Mouse (Mus musculus): ENCODE measurements around the gene Zfp366.

The Zfp366 gene

GRCm38 (mm10) chr13:99227456-99228250, 43.0 kb downstream of the Zfp366 start:
- no peak for DNase-seq (ENCODE audit: low spot score)

- no peak for DNase-seq (ENCODE audit: low spot score)
Measured at GRCm38 (mm10) chr13:99228821-99229570, 44.4 kb downstream of the Zfp366 start.

DNA sequence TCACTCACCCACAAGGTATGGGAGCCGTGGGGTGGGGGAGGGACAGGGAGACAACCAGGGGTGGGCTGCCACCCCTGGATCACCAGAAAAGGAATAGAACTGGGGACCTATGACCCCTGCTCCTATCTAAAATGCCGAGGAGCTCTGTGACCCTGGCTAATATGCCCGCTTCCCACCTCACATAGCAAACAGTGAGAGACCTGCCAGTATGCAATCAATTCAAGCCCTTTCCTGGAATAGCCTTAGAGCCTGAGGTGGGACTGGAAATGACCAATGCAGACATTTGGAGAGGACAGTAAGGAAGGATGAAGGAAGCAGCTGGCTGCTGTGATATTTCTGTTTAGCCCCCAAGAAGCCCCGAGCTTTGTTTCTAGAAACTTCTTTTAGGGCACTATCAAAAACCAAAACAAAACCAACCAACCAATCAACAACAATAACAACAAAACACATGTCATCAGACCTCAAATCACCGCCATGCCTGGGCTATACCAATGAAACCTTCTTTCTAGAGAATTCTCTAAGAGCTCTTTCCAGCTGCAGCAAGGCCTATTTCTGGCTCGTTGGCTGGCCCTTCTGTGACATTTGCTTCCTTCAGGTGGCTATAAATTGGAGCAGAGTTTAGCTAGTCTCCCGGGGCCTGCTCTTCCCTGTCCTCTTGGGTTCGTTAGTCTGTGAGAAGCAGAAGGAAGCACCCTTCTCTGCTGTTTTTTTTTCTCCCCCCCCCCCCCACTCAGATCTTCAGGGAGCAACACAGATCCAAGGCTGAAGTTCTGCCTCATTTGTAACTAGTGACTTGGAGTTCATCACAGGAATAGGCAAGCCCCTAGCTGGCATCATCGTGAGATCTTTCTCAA, 45.2 kb downstream of the Zfp366 start:
- no peak for DNase-seq (ENCODE audit: low spot score)

GRCm38 (mm10) chr13:99230495-99230868, 45.9 kb downstream of the Zfp366 start:
- no peak for DNase-seq (ENCODE audit: low spot score)

DNA sequence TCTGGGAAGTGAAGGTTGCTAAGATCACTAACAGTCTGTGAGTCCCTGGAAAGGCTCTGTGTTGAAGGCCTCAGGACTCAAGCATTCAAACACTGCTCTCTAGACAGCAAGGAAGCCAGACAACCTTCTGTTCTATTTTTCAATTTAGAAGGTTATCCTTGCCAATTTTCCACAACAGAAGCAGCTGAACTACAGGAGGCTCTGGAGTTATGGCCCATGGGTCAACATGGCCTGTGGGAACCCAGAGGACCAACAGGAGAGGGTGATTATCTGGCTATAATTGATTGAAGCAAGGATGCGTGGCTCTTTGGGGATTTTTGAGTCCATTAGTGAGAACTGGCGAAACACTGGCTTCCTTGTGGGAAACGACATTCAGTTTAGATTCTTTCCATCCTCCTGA, 48.7 kb downstream of the Zfp366 start:
- no peak for DNase-seq (ENCODE audit: low spot score)

GRCm38 (mm10) chr13:99233956-99234355, 49.3 kb downstream of the Zfp366 start:
- DNase-seq (ENCODE audit: low spot score), result no peak

DNA sequence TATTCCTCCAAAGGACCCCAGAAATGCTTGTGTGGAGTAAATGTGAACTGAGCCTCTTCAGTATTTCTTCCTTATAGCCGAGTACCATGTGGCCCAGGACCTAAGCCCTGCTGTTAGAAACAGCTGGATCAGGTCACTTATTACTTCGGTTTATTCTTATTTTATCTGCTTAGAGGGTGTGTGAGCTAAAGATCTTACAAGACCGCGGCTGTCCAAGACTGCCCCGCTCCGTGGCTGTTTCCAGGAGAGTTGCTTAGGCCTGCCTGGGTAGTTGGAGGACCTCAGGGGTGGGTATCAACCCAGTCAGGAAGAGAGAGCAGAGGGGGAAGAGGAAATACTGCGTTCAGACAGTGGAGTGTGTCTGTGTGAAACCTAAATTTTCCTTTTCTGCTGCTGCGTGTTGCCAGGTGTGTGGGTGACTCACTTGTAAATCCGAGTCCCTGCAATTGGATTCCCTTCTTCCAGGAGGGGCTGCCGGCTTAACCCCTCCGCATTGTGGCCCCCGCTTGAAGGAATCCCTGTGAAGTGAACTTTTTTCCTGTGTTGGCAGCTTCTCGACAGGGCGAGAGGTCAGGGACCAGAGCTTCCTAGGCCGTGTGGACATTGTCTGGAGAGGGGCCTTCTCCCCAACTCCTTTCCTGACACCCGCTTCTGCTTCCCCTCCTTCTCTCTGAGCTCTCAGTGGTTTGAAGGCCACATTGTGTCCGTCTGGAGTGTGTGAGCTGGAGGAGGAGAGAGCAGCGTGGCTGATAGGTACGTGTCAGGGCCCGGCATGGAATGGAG, 51.0 kb downstream of the Zfp366 start:
- DNase-seq (ENCODE audit: low spot score), result no peak

DNA sequence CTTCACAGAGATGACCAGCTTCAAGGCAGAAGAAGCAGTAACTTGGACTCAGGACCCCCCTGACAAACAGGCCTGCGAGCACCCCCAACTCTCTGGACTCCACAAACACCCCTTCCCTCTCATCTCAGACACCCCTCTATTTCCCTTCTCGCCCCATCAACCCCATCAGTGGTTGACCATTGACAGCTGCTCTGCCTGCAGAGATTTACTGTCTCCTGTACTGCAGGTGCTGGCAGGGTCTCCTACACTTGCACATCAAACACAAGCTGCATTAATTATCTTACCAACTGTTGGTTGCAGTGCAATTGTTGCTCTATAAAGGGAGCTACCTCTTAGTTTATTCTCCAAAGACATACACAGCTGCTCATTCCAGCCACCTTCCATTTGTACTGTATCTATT, 51.6 kb downstream of the Zfp366 start:
- no peak for DNase-seq (ENCODE audit: low spot score)

GRCm38 (mm10) chr13:99237122-99237521, 52.5 kb downstream of the Zfp366 start:
- DNase-seq (ENCODE audit: low spot score), result no peak

DNA sequence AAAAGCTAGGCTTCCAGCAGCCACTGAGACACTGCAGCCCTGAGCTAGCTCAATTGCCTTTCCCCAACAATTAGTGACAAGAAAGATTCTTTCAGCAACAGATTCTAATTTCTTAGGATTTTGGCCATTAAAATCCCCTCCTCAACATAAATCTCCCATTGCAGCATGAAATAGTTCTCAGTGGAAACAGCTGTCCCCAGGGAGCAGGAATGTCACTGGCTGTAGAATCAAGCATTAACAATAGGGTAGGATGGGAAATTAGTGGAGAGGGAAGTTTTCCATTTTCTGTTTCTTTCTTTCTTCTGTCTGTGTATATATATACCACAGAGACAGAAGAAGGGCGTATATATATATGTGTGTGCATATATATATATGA, 53.2 kb downstream of the Zfp366 start:
- DNase-seq (ENCODE audit: low spot score), result no peak

DNA sequence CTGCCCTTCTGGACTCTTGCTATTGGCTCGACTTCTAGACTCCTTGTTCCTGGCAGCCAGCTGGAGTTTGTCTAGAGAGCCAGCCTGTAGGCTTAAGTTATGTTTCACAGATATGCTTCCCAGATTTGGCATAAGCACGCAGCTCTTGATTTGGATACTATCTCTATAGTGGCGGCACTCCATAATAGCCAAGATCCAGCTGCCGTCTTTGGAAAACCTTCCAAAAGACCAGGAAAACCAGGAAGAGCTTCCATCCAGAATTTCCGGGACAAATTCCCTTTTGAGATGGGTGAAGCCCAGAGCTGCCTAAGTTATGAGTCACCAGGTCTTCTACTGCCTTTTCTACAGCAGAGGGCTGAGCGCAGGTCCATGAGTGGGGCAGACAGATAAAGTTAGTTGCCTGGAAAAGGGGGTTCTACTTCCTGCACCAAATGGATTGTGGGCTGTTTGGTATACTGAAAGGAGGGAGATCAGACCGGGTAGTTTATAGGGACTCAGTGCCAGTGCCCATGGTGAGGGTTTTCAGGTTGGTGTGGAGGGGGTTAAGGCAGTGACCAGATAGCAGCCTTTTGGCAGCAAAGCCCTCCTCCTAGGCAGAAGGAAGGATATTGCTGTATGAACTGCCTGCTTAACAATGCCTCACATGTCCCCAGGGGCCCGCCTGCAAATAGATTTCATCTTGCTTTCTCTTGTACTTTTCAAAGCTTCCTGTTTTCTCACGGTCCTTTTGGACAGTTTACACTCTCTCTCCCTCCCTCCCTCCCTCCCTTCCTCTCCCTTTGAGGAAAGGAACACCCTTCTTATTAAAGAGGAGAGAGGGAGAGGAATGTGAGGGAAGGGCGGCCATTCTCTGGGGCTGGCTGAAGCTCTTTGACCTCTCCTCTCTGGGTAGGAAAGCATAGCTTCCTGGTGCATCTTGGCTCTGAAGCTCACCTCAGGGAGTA, 53.9 kb downstream of the Zfp366 start:
- peak; percentile 50 for DNase-seq (ENCODE audit: low spot score)

- DNase-seq (ENCODE audit: low spot score), result peak; percentile 58
Measured at GRCm38 (mm10) chr13:99239161-99239530, 54.5 kb downstream of the Zfp366 start.

- peak; percentile 55 for DNase-seq (ENCODE audit: low spot score)
Measured at GRCm38 (mm10) chr13:99239741-99240140, 55.1 kb downstream of the Zfp366 start.

DNA sequence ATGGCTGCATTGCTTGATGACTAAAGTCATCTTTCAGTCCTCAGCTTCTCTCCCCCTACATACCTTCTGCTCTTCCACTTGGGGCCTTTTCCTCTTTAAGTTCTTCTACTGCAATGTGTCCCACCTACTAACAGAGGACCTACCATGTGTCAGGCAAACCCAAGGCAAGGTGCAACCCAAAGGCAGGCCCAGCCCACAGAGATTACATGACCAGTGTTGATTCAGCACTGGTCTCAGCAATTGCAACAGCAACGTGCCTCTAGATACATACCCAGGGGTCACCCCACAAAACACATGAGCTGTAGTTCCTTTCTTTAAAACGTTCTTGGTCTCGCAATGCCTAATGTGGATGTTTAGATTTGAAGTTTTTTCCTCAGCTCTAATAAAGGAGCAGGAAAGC, 57.4 kb downstream of the Zfp366 start:
- DNase-seq (ENCODE audit: low spot score), result no peak

DNA sequence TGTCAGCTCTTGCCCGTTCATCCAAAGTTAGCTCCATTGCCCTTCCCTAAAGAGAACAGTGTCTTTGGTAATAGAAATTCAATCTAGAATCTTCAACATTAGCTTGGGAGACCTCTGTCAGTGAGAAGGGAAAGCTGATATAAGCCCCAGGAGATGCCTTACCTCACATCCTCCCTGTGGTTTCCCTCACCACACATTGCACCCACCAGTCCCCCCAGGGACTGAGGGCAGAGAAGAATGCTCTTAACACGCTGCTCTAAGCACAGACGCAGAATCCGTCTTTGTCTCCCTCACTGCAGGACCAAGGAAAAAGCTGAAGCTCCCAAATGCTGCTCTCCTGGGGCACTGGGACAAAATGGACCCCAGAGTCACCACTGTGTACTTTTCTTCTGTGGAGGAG, 58.3 kb downstream of the Zfp366 start:
- DNase-seq (ENCODE audit: low spot score), result no peak

DNA sequence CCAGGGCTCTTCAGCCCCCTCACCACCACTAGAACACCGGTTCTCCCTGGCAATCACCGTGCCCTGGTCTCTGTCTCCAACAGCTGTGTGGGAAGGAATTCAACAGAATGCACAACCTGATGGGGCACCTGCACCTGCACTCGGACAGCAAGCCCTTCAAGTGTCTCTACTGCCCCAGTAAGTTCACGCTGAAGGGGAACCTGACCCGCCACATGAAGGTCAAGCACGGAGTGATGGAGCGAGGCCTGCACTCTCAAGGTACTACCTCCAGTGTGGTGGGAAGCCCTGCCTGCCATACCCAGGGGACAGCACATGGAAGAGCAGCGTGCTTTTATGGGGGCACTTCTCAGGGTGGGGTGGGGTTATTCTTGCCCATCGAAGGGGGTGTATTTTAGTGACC, 59.2 kb downstream of the Zfp366 start:
- DNase-seq (ENCODE audit: low spot score), result no peak

DNA sequence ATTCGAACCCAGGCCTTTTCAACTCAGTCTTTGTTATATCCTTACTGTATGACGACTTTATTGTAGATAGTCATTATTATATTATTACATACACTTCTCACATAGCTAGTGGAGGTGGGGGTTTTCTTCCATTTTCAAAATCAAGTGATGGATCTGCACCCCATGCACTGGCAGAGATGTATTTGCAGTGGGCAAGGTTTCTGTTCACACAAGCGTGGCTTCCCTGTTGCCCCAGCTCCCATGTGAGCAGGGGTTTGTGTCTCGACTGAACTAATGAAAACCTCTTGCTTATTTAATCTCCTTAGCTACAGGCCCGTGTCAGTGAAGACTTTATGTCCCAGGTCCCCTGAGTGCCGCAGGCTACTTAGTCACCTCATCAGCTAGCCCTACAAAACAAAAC, 59.8 kb downstream of the Zfp366 start:
- no peak for DNase-seq (ENCODE audit: low spot score)

DNA sequence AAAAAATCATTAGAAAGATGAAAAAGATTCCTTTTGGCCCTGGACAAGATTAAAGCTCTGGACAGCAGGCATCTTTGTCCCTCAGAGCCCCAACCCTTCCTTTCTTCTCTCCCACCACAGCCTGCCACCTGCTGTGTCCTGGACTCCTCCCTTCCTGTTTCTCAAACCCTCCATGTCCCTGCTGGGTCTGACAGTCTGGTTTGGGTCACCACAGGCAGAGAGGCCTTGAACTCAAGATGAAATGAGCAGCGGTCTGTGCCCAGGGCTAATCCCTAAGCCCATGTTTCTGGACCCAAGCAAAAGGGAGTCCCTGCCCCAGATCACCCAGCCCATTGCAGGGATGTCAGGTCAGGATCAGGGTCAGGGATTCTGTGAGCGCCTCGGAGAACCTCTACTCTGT, 60.3 kb downstream of the Zfp366 start:
- DNase-seq (ENCODE audit: low spot score), result no peak

- no peak for DNase-seq (ENCODE audit: low spot score)
Measured at GRCm38 (mm10) chr13:99245916-99246460, 61.4 kb downstream of the Zfp366 start.

DNA sequence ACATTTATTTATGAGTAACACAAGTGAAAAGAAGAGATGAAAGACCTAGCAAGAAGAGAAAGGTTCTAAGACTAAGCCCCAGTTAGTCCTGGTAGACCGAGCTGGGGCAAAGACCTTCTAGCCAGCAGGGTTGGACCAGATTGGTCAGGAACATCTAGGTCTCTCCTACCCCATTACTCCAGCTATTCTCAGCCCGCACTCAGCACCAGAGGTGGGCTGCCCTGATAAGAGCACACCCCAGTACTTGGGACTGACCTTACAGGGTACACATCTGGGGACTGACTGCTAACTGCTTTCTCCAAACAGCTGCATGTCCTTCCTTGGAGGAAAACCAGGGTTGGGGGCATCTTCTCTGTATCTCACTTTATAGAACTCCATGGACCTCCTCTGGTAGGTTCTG, 66.2 kb downstream of the Zfp366 start:
- no peak for DNase-seq (ENCODE audit: low spot score)

DNA sequence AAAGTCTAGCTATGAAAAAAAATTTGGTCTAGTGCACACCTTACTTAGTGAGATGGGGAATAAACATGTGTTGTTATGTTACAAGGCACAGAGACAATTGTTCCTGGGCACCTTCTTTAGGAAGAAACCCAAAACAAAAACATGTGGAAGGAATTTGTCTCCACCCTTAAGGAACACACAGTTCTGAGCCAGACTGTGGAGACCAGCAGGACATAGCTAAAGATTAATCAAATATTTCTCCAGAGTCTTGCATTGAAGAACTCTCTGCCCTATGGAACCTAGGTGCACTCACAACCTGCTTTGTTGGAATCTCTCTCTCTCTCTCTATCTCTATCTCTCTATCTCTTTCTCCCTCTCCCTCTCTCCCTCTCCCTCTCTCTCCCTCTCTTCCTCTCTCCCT, 69.6 kb downstream of the Zfp366 start:
- DNase-seq (ENCODE audit: low spot score), result no peak
